Mouse (Mus musculus) heart, embryonic 12.5 days (tissue): ENCODE results near the gene Rrm2. TPM values are rescaled to one million over a fixed set of nuclear protein-coding genes. Genes with fewer than 3 reads are reported as not detected.
"Not testable (repeated sequence)": the region's sequence is repeated elsewhere in the genome, so short reads cannot be mapped to it uniquely, and the experiment has no call there.

ENCODE experiments used
- ATAC-seq: fragments of 200-750 bp; cut with Nextera tagmentation; 2 replicates; pipeline ENCODE4 v1.8.0; 2017; ENCODE audit warnings: moderate TSS enrichment, moderate library complexity; ENCODE audit not compliant: insufficient number of reproducible peaks, low FRiP score
- H3K27ac ChIP-seq: fragments of 300-500 bp; sonication (generic); 2 replicates; pipeline ENCODE4 v1.5.1; 2016; ENCODE audit warnings: mild to moderate bottlenecking, moderate library complexity; ENCODE audit not compliant: poor library complexity, severe bottlenecking
- H3K27me3 ChIP-seq: fragments of 300-500 bp; sonication (generic); replicated peaks from 2 replicates; pipeline ENCODE4 v1.6.1; 2016; ENCODE audit warnings: mild to moderate bottlenecking, moderate library complexity
- H3K36me3 ChIP-seq: fragments of 300-500 bp; sonication (generic); 2 replicates; pipeline ENCODE4 v1.6.1; 2016; ENCODE audit warnings: mild to moderate bottlenecking, moderate library complexity
- H3K4me1 ChIP-seq: fragments of 300-500 bp; sonication (generic); replicated peaks from 2 replicates; pipeline ENCODE4 v1.6.1; 2016; ENCODE audit warnings: mild to moderate bottlenecking
- H3K4me2 ChIP-seq: fragments of 300-500 bp; sonication (generic); 2 replicates; pipeline ENCODE4 v1.6.1; 2016; ENCODE audit warnings: mild to moderate bottlenecking, moderate library complexity
- H3K4me3 ChIP-seq: fragments of 300-500 bp; sonication (generic); 2 replicates; pipeline ENCODE4 v1.5.1; 2016; ENCODE audit warnings: mild to moderate bottlenecking
- H3K9ac ChIP-seq: fragments of 300-500 bp; sonication (generic); 2 replicates; pipeline ENCODE4 v1.6.1; 2016; ENCODE audit warnings: mild to moderate bottlenecking, moderate library complexity
- H3K9me3 ChIP-seq: fragments of 300-500 bp; sonication (generic); replicated peaks from 2 replicates; pipeline ENCODE4 v1.6.1; 2016; ENCODE audit warnings: mild to moderate bottlenecking, moderate library complexity
- WGBS: fragments of 180-500 bp; shearing (Covaris S2); methylation state at CpG from one replicate; pipeline ENCODE4 v1.1.7; 2016; 5-methylcytosine and 5-hydroxymethylcytosine counted together
- polyA plus RNA-seq: library from polyadenylated mRNA; unstranded; fragments of >200 nt; fragmentation: Nextera tagmentation; extraction: Ambion mirVana; gene quantifications from 2 replicates; pipeline ENCODE4 v1.2.1, GENCODE M21; 2016

The Rrm2 gene
- polyA plus RNA-seq, 1 experiment from 2014 or later, result 281 TPM

- ATAC-seq, result no peak; the same call in 1 of the 2 replicates
- Histone ChIP-seq H3K27ac (peak overlapping the region; percentile 71), H3K27me3 (no peaks in the 10 kb centered on the region), H3K9me3 (peaks cover 3% of the 10 kb centered on the region; the same call in 1 of the 2 replicates), H3K4me1 (peaks cover 18% of the 10 kb centered on the region), H3K36me3 (no peaks in the 10 kb centered on the region), H3K4me3 (no peak overlapping the region), H3K4me2 (no peak overlapping the region), H3K9ac (no peak overlapping the region)
- WGBS, result 38% methylated on average over 2 of the region's 2 CpGs
These were observed 15.4 kb downstream of the Rrm2 start for GRCm38 (mm10) chr12:24723434-24723833.

DNA sequence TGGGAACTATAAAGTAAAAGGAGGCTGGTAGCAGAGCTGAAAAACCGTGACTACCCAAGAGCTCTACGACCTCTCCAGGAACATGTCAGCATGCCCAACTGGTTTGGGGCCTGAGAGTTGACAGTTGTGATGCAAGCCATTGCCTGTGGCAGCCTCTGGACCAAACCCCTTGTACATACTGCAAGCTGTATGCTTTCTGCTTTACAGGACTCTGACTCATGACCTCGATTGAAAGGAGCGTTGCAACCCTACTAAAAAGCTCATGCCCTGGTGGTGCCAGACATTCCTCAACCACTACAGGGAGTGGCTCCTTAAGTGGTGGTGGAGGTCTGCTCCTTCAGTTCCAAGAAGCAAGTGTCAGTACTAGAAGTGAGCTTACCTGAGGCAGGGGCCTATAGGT is 15.8 kb downstream of the Rrm2 start:
- Histone ChIP-seq H3K27me3 (no peaks in the 10 kb centered on the region), H3K4me2 (peak overlapping the region; percentile 45; the same call in 1 of the 2 replicates), H3K27ac (peak overlapping the region; percentile 71), H3K4me3 (no peak overlapping the region), H3K4me1 (peaks cover 18% of the 10 kb centered on the region), H3K36me3 (no peaks in the 10 kb centered on the region), H3K9ac (no peak overlapping the region), H3K9me3 (peaks cover 3% of the 10 kb centered on the region; the same call in 1 of the 2 replicates)
- peak; percentile 42; the same call in 1 of the 2 replicates for ATAC-seq
- WGBS, result 34% methylated on average over 4 of the region's 4 CpGs

DNA sequence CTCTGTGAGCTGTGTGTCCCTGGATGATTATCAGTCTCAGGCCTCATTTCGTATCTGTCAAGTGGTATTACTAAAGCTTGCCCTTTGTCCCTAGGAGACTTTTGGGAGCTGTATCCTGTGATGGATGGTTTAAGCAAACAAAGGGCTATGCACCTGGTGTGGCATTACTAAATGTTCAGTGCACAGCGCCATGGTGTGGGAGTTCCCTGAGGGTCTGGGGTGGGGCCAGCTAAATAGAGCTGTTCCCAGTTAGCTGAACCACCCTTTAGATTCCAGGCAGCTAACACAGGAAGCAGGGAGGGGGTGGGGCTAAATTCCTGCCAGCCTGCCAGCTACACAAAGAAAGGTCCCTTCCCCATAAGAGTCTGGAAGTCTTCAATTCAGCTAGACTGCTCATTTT is 16.3 kb downstream of the Rrm2 start:
- H3K4me3 ChIP-seq, result 0 out of 2 replicates have a peak overlapping the region, but pooled peaks have one; percentile 0
- 8% methylated on average over 2 of the region's 2 CpGs for WGBS
- H3K27me3 ChIP-seq, result no peaks in the 10 kb centered on the region
- peak overlapping the region; percentile 71 for H3K27ac ChIP-seq
- peaks cover 18% of the 10 kb centered on the region for H3K4me1 ChIP-seq
- H3K36me3 ChIP-seq, result no peaks in the 10 kb centered on the region
- peak overlapping the region; percentile 45 for H3K4me2 ChIP-seq
- peak; percentile 89 for ATAC-seq
- peaks cover 8% of the 10 kb centered on the region for H3K9me3 ChIP-seq
- no peak overlapping the region for H3K9ac ChIP-seq

DNA sequence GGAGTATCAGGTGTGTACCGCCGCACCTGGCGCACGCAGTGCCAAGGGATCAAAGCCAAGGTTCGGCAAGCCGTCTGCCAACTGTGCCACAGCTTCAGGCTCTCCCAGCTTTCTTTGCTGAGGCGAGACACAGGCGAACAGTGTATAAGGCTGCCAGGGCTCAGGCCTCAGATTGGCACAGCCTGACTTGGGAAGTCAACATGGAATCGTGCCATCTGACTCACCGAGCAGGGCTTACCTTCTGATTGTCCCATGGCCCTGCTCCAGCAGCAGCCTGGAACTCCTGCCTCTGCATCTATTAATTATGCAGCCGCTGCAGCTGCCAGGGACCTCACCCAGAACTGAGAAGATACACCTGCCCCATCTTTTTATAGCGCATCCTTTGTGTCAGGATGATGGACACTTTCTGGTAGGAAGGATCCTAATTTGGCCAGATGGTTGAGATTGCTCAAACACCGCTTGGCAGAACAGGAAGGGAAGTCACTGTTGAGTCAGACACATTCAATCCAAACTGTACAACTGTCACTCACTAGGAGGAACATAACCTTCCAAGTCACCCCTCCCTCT is 26.9 kb downstream of the Rrm2 start:
- Histone ChIP-seq H3K36me3 (no peaks in the 10 kb centered on the region), H3K9me3 (no peaks in the 10 kb centered on the region), H3K27me3 (no peaks in the 10 kb centered on the region), H3K4me2 (no peak overlapping the region), H3K9ac (no peak overlapping the region), H3K4me3 (no peak overlapping the region), H3K4me1 (no peaks in the 10 kb centered on the region), H3K27ac (no peak overlapping the region)
- WGBS, result 79% methylated on average over 13 of the region's 13 CpGs
- ATAC-seq, result no peak

DNA sequence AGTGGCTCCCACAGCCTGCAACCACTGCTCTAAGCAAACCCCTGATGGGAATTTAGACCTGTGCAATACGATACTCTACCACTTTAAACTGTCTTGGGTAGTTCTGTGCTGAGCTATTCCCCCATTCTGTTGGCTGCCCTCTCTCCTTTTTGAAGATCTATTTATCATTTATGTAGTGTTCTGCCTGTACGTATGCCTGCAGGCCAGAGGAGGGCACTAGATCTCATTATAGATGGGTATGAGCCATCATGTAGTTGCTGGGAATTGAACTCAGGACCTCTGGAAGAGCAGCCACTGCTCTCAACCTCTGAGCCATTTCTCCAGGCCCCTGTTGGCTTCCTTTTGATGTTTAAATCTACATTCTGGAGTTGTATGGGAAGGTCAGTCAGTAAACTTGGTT is 28.9 kb downstream of the Rrm2 start:
- Histone ChIP-seq H3K9ac (no peak overlapping the region), H3K4me3 (no peak overlapping the region), H3K27ac (no peak overlapping the region), H3K4me2 (no peak overlapping the region), H3K4me1 (no peaks in the 10 kb centered on the region), H3K9me3 (no peaks in the 10 kb centered on the region), H3K27me3 (no peaks in the 10 kb centered on the region), H3K36me3 (no peaks in the 10 kb centered on the region)
- ATAC-seq, result no peak
- 67% methylated on average over 2 of the region's 2 CpGs for WGBS

DNA sequence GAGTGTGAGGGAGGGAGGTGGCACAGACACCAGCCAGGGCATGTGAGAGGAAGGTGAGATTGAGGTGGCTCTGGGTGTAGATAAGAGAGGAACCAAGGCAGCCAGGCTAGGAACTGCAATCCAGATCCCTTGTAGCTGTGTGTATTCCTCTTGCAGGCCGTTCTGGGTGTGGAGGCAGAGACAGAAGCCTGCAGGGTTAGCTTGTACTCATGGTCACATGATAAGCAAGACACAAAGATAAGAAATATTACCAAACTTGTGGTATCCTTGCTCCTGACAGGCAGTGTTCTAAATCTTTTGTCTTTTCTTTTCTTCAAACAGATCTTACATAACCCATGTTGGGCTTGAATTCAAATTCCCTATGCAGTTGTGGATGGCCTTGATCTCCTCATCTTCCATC is 31.9 kb downstream of the Rrm2 start:
- Histone ChIP-seq H3K27ac (no peak overlapping the region), H3K4me3 (no peak overlapping the region), H3K27me3 (no peaks in the 10 kb centered on the region), H3K4me2 (no peak overlapping the region), H3K4me1 (no peaks in the 10 kb centered on the region), H3K9me3 (no peaks in the 10 kb centered on the region), H3K9ac (no peak overlapping the region), H3K36me3 (no peaks in the 10 kb centered on the region)
- ATAC-seq, result no peak
- 73% methylated on average over 1 of the region's 1 CpGs for WGBS

DNA sequence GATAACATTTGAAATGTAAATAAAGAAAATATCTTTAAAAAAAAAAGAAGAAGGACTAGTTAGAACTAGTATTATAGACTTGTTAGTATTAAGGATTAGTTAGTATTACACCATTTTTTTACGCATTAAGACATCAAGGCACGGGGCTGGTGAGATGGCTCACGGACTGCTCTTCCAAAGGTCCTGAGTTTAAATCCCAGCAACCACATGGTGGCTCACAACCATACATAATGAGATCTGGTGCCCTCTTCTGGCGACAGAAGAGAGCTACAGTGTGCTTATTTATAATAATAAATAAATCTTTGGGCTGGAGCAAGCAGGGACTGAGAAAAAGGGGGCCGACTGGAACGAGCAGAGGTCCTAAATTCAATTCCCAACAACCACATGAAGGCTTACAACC is 33.5 kb downstream of the Rrm2 start:
- not testable (repeated sequence) for H3K27me3 ChIP-seq, H3K36me3 ChIP-seq, H3K4me2 ChIP-seq, H3K9ac ChIP-seq, H3K4me3 ChIP-seq, ATAC-seq, H3K9me3 ChIP-seq, H3K4me1 ChIP-seq, H3K27ac ChIP-seq
- 60% methylated on average over 6 of the region's 6 CpGs for WGBS

GRCm38 (mm10) chr12:24744309-24744708 is 36.3 kb downstream of the Rrm2 start:
- ATAC-seq, result no peak
- Histone ChIP-seq H3K4me3 (no peak overlapping the region), H3K36me3 (no peaks in the 10 kb centered on the region), H3K9me3 (no peaks in the 10 kb centered on the region), H3K27me3 (no peaks in the 10 kb centered on the region), H3K4me2 (no peak overlapping the region), H3K9ac (no peak overlapping the region), H3K27ac (no peak overlapping the region), H3K4me1 (peaks cover 9% of the 10 kb centered on the region; the same call in 1 of the 2 replicates)
- 44% methylated on average over 1 of the region's 1 CpGs for WGBS

- H3K27ac ChIP-seq, result no peak overlapping the region
- no peaks in the 10 kb centered on the region for H3K27me3 ChIP-seq
- H3K9me3 ChIP-seq, result no peaks in the 10 kb centered on the region
- no peak overlapping the region for H3K4me2 ChIP-seq
- H3K36me3 ChIP-seq, result no peaks in the 10 kb centered on the region
- no peak overlapping the region for H3K4me3 ChIP-seq
- WGBS, result 56% methylated on average over 5 of the region's 5 CpGs
- no peak overlapping the region for H3K9ac ChIP-seq
- H3K4me1 ChIP-seq, result peaks cover 14% of the 10 kb centered on the region
- ATAC-seq, result no peak
These were observed 38.7 kb downstream of the Rrm2 start for GRCm38 (mm10) chr12:24746579-24747296.

- Histone ChIP-seq H3K27ac (no peak overlapping the region), H3K4me2 (no peak overlapping the region), H3K9me3 (no peaks in the 10 kb centered on the region), H3K4me3 (no peak overlapping the region), H3K9ac (no peak overlapping the region), H3K36me3 (no peaks in the 10 kb centered on the region), H3K27me3 (no peaks in the 10 kb centered on the region), H3K4me1 (peaks cover 14% of the 10 kb centered on the region)
- 76% methylated on average over 8 of the region's 8 CpGs for WGBS
- ATAC-seq, result no peak
These were observed 39.3 kb downstream of the Rrm2 start for GRCm38 (mm10) chr12:24747297-24747696.

GRCm38 (mm10) chr12:24750521-24750920 is 42.5 kb downstream of the Rrm2 start:
- H3K4me1 ChIP-seq, result peaks cover 22% of the 10 kb centered on the region
- no peak overlapping the region for H3K4me2 ChIP-seq
- no peak overlapping the region for H3K4me3 ChIP-seq
- H3K9ac ChIP-seq, result no peak overlapping the region
- H3K27me3 ChIP-seq, result no peaks in the 10 kb centered on the region
- ATAC-seq, result no peak
- no peaks in the 10 kb centered on the region for H3K9me3 ChIP-seq
- WGBS, result 89% methylated on average over 6 of the region's 6 CpGs
- H3K27ac ChIP-seq, result no peak overlapping the region
- H3K36me3 ChIP-seq, result no peaks in the 10 kb centered on the region
